Mouse (Mus musculus) hindbrain, embryonic 15.5 days (tissue): ENCODE data around the gene Fam222b. TPM values are rescaled to one million over a fixed set of nuclear protein-coding genes. Genes with fewer than 3 reads are reported as not detected.
"Not testable (repeated sequence)": the region's sequence is repeated elsewhere in the genome, so short reads cannot be mapped to it uniquely, and the experiment has no call there.

Experiments
- ATAC-seq: fragments of 200-750 bp; cut with Nextera tagmentation; 2 replicates; pipeline ENCODE4 v1.8.0; 2017; ENCODE audit warnings: low read depth, moderate number of reproducible peaks, moderate TSS enrichment; ENCODE audit not compliant: low FRiP score
- H3K27ac ChIP-seq: fragments of 300-500 bp; sonication (generic); replicated peaks from 2 replicates; pipeline ENCODE4 v1.5.1; 2015; ENCODE audit warnings: mild to moderate bottlenecking, inconsistent platforms
- H3K27me3 ChIP-seq: fragments of 300-500 bp; sonication (generic); 2 replicates; pipeline ENCODE4 v1.6.1; 2015; ENCODE audit warnings: control low read depth, inconsistent platforms
- H3K36me3 ChIP-seq: fragments of 300-500 bp; sonication (generic); 2 replicates; pipeline ENCODE4 v1.6.1; 2015; ENCODE audit warnings: control low read depth, inconsistent platforms
- H3K4me1 ChIP-seq: fragments of 300-500 bp; sonication (generic); replicated peaks from 2 replicates; pipeline ENCODE4 v1.6.1; 2015; ENCODE audit warnings: control low read depth, inconsistent platforms
- H3K4me2 ChIP-seq: fragments of 300-500 bp; sonication (generic); 2 replicates; pipeline ENCODE4 v1.6.1; 2015; ENCODE audit warnings: moderate library complexity, mild to moderate bottlenecking, inconsistent platforms
- H3K4me3 ChIP-seq: fragments of 300-500 bp; sonication (generic); 2 replicates; pipeline ENCODE4 v1.5.1; 2015; ENCODE audit warnings: mild to moderate bottlenecking, inconsistent platforms
- H3K9ac ChIP-seq: fragments of 300-500 bp; sonication (generic); 2 replicates; pipeline ENCODE4 v1.6.1; 2015; ENCODE audit warnings: inconsistent platforms
- H3K9me3 ChIP-seq: fragments of 300-500 bp; sonication (generic); 2 replicates; pipeline ENCODE4 v1.6.1; 2016; ENCODE audit warnings: control low read depth, inconsistent platforms
- WGBS: fragments of 180-500 bp; shearing (Covaris S2); methylation state at CpG from one replicate; pipeline ENCODE4 v1.1.7; 2015; 5-methylcytosine and 5-hydroxymethylcytosine counted together
- polyA plus RNA-seq: library from polyadenylated mRNA; unstranded; fragments of >200 nt; fragmentation: Nextera tagmentation; extraction: Ambion mirVana; gene quantifications from 2 replicates; pipeline ENCODE4 v1.2.1, GENCODE M21; 2015

The Fam222b gene
- polyA plus RNA-seq, 1 experiment from 2014 or later, result 33.3 TPM

- H3K27me3 ChIP-seq, result no peaks in the 10 kb centered on the region
- H3K4me2 ChIP-seq, result no peak overlapping the region
- peaks cover 40% of the 10 kb centered on the region for H3K4me1 ChIP-seq
- no peaks in the 10 kb centered on the region for H3K36me3 ChIP-seq
- WGBS, result 92% methylated on average over 4 of the region's 4 CpGs
- no peak overlapping the region for H3K4me3 ChIP-seq
- no peak overlapping the region for H3K27ac ChIP-seq
- no peak overlapping the region for H3K9ac ChIP-seq
- no peaks in the 10 kb centered on the region for H3K9me3 ChIP-seq
- ATAC-seq, result no peak
These were observed 28.4 kb downstream of the Fam222b start for GRCm38 (mm10) chr11:78122815-78123214.

GRCm38 (mm10) chr11:78123782-78124181, 29.3 kb downstream of the Fam222b start:
- H3K4me1 ChIP-seq, result peaks cover 34% of the 10 kb centered on the region
- ATAC-seq, result no peak

GRCm38 (mm10) chr11:78125691-78126090, 31.2 kb downstream of the Fam222b start:
- Histone ChIP-seq H3K27ac (no peak overlapping the region), H3K9ac (no peak overlapping the region), H3K36me3 (no peaks in the 10 kb centered on the region), H3K4me2 (no peak overlapping the region), H3K4me3 (no peak overlapping the region), H3K4me1 (peaks cover 22% of the 10 kb centered on the region), H3K27me3 (no peaks in the 10 kb centered on the region), H3K9me3 (no peaks in the 10 kb centered on the region)
- WGBS, result 68% methylated on average over 6 of the region's 6 CpGs
- ATAC-seq, result no peak

More at GRCm38 (mm10) chr11:78123782-78124181, 29.3 kb downstream of the Fam222b start:
- H3K27ac ChIP-seq, result no peak overlapping the region
- H3K9me3 ChIP-seq, result no peaks in the 10 kb centered on the region
- H3K27me3 ChIP-seq, result no peaks in the 10 kb centered on the region
- H3K36me3 ChIP-seq, result no peaks in the 10 kb centered on the region
- H3K9ac ChIP-seq, result no peak overlapping the region
- H3K4me3 ChIP-seq, result no peak overlapping the region
- H3K4me2 ChIP-seq, result no peak overlapping the region

- no peaks in the 10 kb centered on the region for H3K36me3 ChIP-seq
- H3K9ac ChIP-seq, result no peak overlapping the region
- peaks cover 16% of the 10 kb centered on the region; the same call in 1 of the 2 replicates for H3K4me1 ChIP-seq
- no peaks in the 10 kb centered on the region for H3K9me3 ChIP-seq
- no peak overlapping the region for H3K27ac ChIP-seq
- H3K4me2 ChIP-seq, result no peak overlapping the region
- ATAC-seq, result no peak
- 86% methylated on average over 4 of the region's 4 CpGs for WGBS
- H3K4me3 ChIP-seq, result no peak overlapping the region
- no peaks in the 10 kb centered on the region for H3K27me3 ChIP-seq
These were observed 32.3 kb downstream of the Fam222b start for GRCm38 (mm10) chr11:78126739-78127138.

GRCm38 (mm10) chr11:78129458-78129857, 35.0 kb downstream of the Fam222b start:
- Histone ChIP-seq H3K9ac (no peak overlapping the region), H3K9me3 (no peaks in the 10 kb centered on the region), H3K4me3 (no peak overlapping the region), H3K36me3 (no peaks in the 10 kb centered on the region), H3K27ac (0 out of 2 replicates have a peak overlapping the region, but pooled peaks have one; percentile 28), H3K4me1 (peaks cover 16% of the 10 kb centered on the region; the same call in 1 of the 2 replicates), H3K4me2 (no peak overlapping the region), H3K27me3 (no peaks in the 10 kb centered on the region)
- 68% methylated on average over 8 of the region's 8 CpGs for WGBS
- no peak for ATAC-seq

GRCm38 (mm10) chr11:78133915-78134314, 39.5 kb downstream of the Fam222b start:
- H3K27ac ChIP-seq, result no peak overlapping the region
- 92% methylated on average over 6 of the region's 6 CpGs for WGBS

GRCm38 (mm10) chr11:78134344-78134743, 39.9 kb downstream of the Fam222b start:
- no peak for ATAC-seq
- Histone ChIP-seq H3K4me3 (no peak overlapping the region), H3K4me1 (0 out of 2 replicates have a peak, but pooled peaks cover 7% of the 10 kb centered on the region), H3K9me3 (no peaks in the 10 kb centered on the region), H3K36me3 (no peaks in the 10 kb centered on the region), H3K4me2 (no peak overlapping the region), H3K9ac (no peak overlapping the region), H3K27ac (no peak overlapping the region), H3K27me3 (no peaks in the 10 kb centered on the region)
- WGBS, result 86% methylated on average over 3 of the region's 3 CpGs

More at GRCm38 (mm10) chr11:78133915-78134314, 39.5 kb downstream of the Fam222b start:
- Histone ChIP-seq H3K4me2 (no peak overlapping the region), H3K9ac (no peak overlapping the region), H3K4me3 (no peak overlapping the region), H3K9me3 (no peaks in the 10 kb centered on the region), H3K27me3 (no peaks in the 10 kb centered on the region), H3K4me1 (peaks cover 11% of the 10 kb centered on the region; the same call in 1 of the 2 replicates), H3K36me3 (no peaks in the 10 kb centered on the region)
- no peak for ATAC-seq

GRCm38 (mm10) chr11:78135314-78135713, 40.9 kb downstream of the Fam222b start:
- WGBS, result 89% methylated on average over 7 of the region's 7 CpGs
- not testable (repeated sequence) for H3K4me3 ChIP-seq, H3K9me3 ChIP-seq, ATAC-seq, H3K36me3 ChIP-seq, H3K4me2 ChIP-seq, H3K9ac ChIP-seq, H3K4me1 ChIP-seq, H3K27ac ChIP-seq, H3K27me3 ChIP-seq

GRCm38 (mm10) chr11:78136132-78136531, 41.7 kb downstream of the Fam222b start:
- no peak for ATAC-seq
- 0 out of 2 replicates have a peak, but pooled peaks cover 7% of the 10 kb centered on the region for H3K4me1 ChIP-seq
- H3K36me3 ChIP-seq, result no peaks in the 10 kb centered on the region
- H3K27me3 ChIP-seq, result no peaks in the 10 kb centered on the region
- H3K4me2 ChIP-seq, result no peak overlapping the region
- 96% methylated on average over 1 of the region's 1 CpGs for whole genome bisulfite sequencing
- H3K4me3 ChIP-seq, result no peak overlapping the region
- H3K9ac ChIP-seq, result no peak overlapping the region
- no peak overlapping the region for H3K27ac ChIP-seq
- H3K9me3 ChIP-seq, result no peaks in the 10 kb centered on the region

GRCm38 (mm10) chr11:78137584-78137983, 43.1 kb downstream of the Fam222b start:
- WGBS, result 79% methylated on average over 4 of the region's 4 CpGs
- ATAC-seq, result no peak

GRCm38 (mm10) chr11:78138023-78138422, 43.6 kb downstream of the Fam222b start:
- 0 out of 2 replicates have a peak, but pooled peaks cover 7% of the 10 kb centered on the region for H3K4me1 ChIP-seq
- H3K9me3 ChIP-seq, result no peaks in the 10 kb centered on the region
- 89% methylated on average over 3 of the region's 3 CpGs for WGBS
- H3K27me3 ChIP-seq, result no peaks in the 10 kb centered on the region
- no peak overlapping the region for H3K4me2 ChIP-seq
- no peaks in the 10 kb centered on the region for H3K36me3 ChIP-seq
- ATAC-seq, result no peak
- no peak overlapping the region for H3K4me3 ChIP-seq
- H3K27ac ChIP-seq, result no peak overlapping the region
- no peak overlapping the region for H3K9ac ChIP-seq

More at GRCm38 (mm10) chr11:78137584-78137983, 43.1 kb downstream of the Fam222b start:
- Histone ChIP-seq H3K4me2 (no peak overlapping the region), H3K4me3 (no peak overlapping the region), H3K36me3 (no peaks in the 10 kb centered on the region), H3K27ac (no peak overlapping the region), H3K9ac (no peak overlapping the region), H3K4me1 (0 out of 2 replicates have a peak, but pooled peaks cover 7% of the 10 kb centered on the region), H3K27me3 (no peaks in the 10 kb centered on the region), H3K9me3 (no peaks in the 10 kb centered on the region)

- H3K4me3 ChIP-seq, result no peak overlapping the region
- H3K9ac ChIP-seq, result no peak overlapping the region
- H3K27me3 ChIP-seq, result no peaks in the 10 kb centered on the region
- H3K4me1 ChIP-seq, result 0 out of 2 replicates have a peak, but pooled peaks cover 7% of the 10 kb centered on the region
- H3K9me3 ChIP-seq, result no peaks in the 10 kb centered on the region
- no peak overlapping the region for H3K27ac ChIP-seq
- peaks cover 15% of the 10 kb centered on the region for H3K36me3 ChIP-seq
- 83% methylated on average over 5 of the region's 5 CpGs for WGBS
- H3K4me2 ChIP-seq, result no peak overlapping the region
- ATAC-seq, result no peak
These were observed 46.2 kb downstream of the Fam222b start for GRCm38 (mm10) chr11:78140665-78141064.

- no peak overlapping the region for H3K9ac ChIP-seq
- no peak overlapping the region for H3K27ac ChIP-seq
- ATAC-seq, result no peak
- H3K9me3 ChIP-seq, result no peaks in the 10 kb centered on the region
- H3K4me2 ChIP-seq, result no peak overlapping the region
- no peaks in the 10 kb centered on the region for H3K27me3 ChIP-seq
- no peaks in the 10 kb centered on the region for H3K4me1 ChIP-seq
- 77% methylated on average over 2 of the region's 2 CpGs for WGBS
- peaks cover 27% of the 10 kb centered on the region for H3K36me3 ChIP-seq
- no peak overlapping the region for H3K4me3 ChIP-seq
These were observed 49.1 kb downstream of the Fam222b start for GRCm38 (mm10) chr11:78143520-78143919.
